Mouse (Mus musculus): ENCODE measurements around the gene Glud1.
"Not testable (repeated sequence)": the region's sequence is repeated elsewhere in the genome, so short reads cannot be mapped to it uniquely, and the experiment has no call there.

The Glud1 gene

DNA sequence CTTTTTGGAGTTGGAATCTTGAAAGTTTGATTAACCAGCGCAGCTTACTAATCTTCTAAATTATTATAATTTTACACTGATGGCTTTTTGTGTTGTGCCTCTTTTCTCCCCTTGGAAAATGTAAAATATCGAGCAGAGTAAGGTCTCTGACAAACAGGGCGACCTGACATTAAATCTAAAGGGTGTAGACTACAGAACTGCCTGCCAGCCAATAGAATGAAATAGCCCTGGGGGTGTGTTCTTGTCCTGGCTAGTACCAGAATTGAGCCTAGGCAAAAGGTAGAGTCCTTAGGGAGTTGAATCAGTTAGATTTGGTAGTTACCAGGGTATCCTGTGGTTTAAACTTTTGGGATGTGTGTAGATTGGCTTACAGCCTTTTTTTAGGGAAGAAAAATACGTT is 1.2 kb downstream of the Glud1 start:
- DNase-seq (ENCODE audit: low spot score in 2 of 2) = no peak

DNA sequence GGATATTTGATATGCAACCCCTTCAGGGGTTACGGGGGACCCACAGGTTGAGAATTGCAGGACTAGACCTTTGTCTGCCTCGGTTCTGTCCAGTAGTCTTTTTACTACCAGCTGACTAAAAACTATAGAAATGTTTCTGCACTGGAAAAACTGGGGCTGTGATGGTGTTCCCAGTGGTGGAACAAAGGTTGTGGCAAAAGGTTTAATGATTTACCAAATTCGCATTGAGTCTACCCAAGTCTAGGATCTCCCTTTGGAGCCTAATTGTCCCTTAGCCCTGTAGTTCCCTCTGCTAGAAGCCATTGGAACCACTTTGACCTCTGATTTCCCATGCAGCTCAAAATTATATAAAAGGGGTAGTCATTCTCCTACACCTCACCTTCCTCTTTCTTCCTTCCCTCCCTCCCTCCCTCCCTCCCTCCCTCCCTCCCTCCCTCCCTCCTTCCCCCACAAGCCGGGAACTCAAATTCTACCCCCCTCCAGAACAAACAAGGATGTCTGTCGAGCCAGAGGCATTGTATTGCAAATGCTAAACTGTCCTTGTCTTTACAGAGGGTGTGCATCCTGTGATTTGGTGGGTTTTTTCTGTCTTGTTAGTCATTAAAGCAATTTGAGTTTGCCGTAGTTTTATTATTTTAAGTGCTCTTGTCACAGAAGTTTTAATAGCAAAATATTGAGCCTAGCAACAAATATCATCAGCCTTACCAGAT is 2.0 kb downstream of the Glud1 start:
- no peak for DNase-seq (ENCODE audit: low spot score in 2 of 2)

DNA sequence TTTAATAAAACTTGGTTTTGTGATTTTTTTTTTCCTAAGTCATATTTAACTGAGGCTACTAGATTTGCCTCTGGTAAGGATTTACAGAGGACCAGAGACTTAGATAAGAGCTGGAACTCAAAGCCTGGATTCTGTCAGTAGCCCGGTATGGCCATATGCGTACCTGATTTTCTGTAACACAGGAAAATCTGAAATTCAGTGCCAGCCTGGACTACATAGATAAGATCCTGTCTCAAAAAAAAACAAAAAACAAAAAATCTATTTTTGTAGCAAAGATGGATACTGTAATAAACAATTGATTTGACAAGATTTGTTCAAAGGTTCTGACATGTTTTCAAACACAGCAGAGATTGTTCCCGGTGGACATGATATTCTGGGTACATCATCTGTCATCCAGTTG is 3.1 kb downstream of the Glud1 start:
- no peak for DNase-seq (ENCODE audit: low spot score in 2 of 2)

DNA sequence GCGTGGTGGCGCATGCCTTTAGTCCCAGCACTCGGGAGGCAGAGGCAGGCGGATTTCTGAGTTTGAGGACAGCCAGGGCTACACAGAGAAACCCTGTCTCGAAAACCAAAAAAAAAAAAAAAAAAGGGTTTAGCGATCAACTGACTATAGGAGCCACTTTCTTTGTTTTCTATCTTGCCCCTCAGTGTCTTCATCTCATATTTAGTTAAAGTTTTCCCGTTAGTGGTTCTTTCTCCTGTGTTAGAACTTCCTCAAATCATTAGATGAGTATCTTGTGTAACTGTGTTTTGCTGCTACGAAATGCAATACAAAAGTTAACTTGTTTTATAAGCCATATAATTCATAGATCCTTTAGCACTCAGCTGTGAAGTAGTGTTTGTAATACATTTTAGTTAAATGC is 3.9 kb downstream of the Glud1 start:
- DNase-seq (ENCODE audit: low spot score in 2 of 2) = not testable (repeated sequence)

DNA sequence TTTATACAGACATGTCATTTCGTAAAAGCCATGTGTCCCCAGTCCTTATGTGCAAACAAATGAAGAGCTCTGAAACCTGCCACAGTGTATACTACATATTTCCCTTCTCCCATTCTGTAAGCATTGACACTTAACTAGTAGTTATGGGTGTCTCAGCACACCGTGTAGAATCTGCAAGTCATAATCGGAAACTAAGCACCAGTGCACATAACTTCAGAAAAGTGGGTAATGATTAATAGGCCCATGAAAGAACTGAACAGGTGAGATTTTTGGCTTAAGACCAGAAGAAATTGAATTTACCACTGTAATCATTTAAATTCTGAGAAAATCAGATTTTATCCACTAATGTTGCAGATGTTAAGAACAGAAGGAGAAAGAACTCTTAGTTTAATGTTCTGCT is 4.3 kb downstream of the Glud1 start:
- DNase-seq (ENCODE audit: low spot score in 2 of 2) = no peak

DNA sequence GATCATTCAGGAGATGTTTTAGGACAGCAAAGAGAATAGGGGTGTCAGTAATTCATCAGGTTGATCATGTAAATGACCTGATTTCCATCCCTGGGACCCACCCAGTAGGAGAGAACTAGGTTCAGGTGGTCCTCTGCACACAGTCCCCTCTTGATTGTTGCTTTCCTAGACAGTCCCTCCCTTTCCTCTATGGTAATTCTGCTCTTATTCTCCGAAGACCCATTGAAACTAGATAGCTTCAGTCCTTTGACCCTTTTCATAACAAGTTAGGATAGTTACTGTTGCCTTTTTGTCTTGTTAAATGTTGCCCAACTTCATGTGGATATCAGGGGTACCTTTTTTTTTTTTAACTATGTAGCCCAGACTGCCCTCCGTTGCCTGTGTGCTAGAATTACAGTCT is 5.8 kb downstream of the Glud1 start:
- DNase-seq (ENCODE audit: low spot score in 2 of 2) = no peak

DNA sequence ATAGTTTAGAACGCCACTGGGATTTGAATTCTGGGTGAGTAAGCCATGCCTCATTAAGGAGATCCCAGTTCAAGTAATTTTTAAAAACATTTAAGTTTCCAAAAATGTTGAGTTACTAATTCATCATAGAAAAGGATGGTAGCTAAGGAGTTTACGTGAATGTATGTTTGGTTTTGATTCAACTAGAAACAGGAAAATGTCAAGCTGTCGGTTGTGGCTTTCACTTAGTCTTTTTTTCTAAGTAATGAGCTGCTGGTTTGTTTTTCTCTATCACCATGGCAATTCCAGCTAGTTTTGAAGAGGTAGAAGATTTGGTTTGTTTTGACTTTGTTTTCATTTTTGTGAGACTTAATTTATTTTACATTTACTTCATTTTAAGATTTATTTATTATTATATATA is 6.9 kb downstream of the Glud1 start:
- DNase-seq (ENCODE audit: low spot score in 2 of 2) = no peak

DNA sequence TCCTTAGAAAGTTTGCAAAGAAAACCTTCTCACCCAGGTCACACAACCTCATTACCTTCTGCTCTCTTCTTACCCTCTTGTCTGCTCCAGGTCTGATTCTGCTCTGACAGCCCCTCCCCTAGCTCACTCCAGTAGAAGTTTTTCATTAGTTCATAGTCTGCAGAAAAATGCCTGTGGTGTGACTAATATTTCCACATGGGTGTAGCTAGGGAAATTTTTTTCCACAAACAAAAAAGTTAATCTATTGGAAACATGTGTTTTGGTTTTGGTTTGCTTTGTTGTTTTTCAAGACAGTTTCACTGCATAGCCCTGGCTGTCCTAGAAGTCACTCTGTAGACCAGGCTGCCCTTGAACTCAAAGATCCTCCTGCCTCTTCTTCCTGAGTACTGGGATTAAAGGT is 7.6 kb downstream of the Glud1 start:
- no peak for DNase-seq (ENCODE audit: low spot score in 2 of 2)

DNA sequence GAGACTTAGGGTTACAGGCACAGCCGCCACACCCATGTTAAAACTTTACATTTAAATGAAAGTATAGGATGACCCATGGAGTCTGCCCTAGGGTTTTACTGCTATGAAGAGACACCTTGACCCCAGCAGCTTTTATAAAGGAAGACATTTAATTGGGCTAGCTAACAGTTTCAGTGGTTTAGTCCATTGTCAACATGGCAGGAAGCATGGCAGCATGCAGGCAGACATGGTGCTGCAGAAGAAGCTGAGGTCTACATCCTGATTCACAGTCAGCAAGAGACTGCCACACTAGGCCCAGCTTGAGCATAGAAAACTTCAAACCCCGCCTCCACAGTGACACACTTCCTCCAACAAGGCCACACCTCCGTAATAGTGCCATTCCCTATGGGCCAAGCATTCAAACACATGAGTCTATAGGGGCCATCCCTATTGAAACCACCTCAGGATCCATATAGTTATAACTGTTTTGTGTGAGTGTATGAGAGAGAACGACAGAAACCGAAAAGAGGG is 13.1 kb downstream of the Glud1 start:
- no peak for DNase-seq (ENCODE audit: low spot score in 2 of 2)

DNA sequence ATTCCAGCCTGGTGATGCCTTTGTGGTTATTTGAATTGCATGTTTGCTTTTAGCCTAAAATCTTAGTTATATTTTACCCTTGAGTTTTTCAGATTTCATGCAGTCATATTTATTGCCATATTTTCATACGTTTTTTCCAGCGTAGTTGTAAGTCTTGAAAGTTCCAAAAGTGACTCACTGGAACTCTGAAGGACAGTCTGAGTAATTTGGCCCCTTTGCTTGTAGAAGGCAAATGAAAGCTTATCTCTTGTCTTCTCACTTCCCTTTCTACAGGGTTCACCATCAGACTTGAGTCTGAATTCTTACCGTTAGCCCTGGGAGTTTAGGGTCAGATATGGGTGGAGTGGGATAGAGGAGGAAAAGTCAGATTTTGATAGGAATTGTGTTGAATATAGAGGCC is 16.1 kb downstream of the Glud1 start:
- DNase-seq (ENCODE audit: low spot score in 2 of 2) = no peak

DNA sequence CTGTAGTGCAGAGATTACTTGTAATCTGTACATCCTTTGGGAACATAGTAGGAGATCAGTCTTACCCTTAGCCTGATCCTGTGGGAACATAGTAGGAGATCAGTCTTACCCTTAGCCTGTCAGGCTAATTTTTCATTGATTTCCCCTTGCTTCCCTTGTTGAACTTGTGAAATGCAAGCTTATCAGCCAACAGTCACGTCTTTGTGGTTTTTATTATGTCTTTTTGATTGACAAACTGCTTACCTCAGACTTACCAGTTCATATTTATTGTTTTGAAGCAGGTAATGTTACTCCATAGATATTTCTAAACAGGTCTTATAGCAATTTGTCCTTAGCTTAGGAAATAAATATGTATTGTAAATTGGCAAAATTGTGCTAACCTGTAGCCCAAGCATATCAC is 17.1 kb downstream of the Glud1 start:
- no peak for DNase-seq (ENCODE audit: low spot score in 2 of 2)

DNA sequence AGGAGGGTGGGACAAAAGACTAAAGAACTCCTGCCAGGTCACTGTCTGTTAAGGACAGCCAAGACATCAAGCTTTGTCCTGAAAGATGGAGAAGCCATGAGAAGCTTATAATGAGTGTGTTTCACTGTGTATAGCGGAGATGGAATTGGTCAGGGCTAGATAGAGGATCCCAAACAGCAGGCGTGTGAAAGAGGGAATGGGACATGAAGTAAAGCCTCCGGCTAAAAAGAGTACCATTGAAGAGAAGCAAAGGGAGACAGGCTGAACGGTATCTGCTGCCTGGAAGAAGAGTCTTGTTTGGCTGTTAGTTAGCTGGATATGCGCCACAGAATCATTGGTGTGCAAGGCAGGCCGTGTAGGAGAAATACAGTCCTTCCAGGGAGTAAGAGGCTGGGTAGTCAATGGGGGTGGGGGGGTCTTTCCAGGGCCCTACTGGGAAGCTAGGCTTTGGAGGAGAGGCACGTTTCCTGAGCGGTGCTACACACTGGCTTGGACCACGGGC is 20.2 kb downstream of the Glud1 start:
- no peak for DNase-seq (ENCODE audit: low spot score in 2 of 2)

DNA sequence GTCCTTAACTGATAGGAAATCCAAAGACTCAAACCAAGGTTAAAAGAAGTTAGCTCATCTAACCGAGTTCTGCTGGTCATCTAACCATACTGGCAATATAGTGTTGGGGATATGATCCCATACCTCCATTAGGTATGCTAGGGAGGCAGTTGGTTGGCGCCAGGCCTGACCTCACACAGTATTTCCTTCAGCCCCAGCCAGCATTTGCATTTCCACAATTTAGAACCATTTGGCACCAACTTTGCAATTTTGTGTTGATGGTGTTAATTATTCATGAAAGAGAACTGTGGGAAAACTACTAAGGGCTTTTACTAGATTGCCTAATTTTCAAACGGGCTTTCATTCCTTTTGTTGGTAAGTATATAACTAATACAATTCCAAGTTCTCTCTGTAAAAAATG is 21.4 kb downstream of the Glud1 start:
- DNase-seq (ENCODE audit: low spot score in 2 of 2) = no peak

DNA sequence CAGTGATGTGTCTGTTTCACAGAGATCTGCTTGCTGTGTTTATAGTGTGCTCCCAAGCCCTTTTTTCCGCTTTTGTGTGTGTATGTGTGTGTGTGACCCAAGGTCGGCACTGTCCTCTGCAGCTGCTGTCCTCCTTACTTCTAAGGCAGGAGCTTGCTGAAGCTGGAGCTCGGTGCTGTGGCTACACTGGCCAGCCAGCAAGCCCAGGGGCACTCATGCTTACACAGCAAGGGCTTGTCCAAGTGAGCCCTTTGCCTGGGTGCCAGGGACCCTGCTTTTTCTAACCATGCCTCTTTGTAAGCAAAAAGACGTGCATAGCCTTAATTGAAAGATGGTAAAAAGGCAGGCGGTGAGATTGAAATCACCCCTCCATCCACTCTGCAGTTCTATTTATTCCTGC is 21.9 kb downstream of the Glud1 start:
- no peak for DNase-seq (ENCODE audit: low spot score in 2 of 2)

DNA sequence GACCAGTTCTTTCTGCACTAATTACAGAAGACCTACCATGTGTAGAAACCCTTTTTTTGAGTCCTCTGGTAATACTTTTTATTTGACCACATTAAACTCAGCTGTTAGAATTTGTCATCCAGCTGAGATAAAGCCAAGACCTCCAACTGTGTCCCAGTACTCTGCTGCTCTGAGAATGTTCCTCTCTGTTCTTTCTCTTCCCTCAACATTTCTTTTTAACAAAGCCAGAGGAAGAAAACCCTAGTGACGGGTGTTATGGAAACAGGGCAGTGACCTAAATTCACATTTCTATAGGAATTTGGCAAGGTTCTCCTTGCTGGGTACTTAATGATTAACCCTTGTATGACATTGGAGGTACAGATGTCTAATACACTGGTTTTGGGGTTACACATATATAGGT is 28.9 kb downstream of the Glud1 start:
- DNase-seq (ENCODE audit: low spot score in 2 of 2) = no peak

DNA sequence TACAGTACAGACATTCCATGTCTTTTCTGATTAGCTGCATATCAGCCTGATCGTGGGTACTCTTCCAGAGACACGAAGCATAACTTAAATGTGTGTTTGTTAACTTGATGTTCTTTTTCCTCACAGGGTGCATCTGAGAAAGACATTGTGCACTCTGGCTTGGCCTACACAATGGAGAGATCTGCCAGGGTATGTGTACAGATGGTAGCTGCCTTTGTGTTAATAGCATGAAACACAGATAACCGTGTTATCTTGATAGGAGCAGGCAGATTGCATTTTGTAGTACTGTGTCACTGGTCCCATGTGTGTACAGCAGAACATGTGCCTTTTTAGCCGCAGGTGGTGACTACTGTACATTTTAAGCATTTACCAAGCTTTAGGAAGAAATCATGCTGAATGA is 31.5 kb downstream of the Glud1 start:
- no peak for DNase-seq (ENCODE audit: low spot score in 2 of 2)

DNA sequence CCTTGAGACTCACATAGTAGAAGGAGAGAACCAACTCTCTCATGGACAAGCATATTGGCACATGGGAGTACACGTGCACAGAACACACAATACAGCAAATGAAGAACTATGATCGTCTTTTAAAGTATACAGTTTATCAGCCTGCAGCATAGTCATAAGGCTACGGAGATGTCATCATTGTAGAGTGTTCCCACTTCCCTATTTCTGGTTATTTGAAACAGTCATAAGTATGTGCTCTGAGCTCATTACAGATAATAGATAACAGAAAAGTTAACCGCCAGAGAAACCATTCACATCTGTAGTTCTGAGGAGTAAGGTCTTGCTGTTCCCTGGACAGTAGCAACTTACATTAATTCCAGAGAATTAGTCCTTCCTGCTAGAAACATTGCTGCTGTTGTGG is 32.6 kb downstream of the Glud1 start:
- no peak for DNase-seq (ENCODE audit: low spot score in 2 of 2)

DNA sequence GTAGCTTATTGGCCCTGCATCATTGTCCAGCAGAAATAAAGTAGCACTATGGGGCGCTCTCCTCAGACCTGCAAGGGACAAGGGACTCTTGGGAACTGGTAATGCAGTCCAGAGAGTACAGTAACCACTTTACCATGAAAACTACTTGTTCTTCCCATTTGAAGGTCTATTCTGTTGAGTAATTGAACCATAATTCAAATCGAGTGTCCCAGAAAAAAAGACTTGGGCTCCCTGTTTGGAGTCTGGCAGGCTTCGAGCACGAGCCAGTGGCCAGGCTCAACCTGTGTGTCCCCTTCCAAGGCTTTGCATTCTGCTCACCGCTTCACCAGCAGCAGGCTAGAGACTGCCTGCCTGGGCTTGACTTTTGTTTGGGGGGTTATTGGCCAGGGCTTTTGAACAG is 33.8 kb downstream of the Glud1 start:
- no peak for DNase-seq (ENCODE audit: low spot score in 2 of 2)

DNA sequence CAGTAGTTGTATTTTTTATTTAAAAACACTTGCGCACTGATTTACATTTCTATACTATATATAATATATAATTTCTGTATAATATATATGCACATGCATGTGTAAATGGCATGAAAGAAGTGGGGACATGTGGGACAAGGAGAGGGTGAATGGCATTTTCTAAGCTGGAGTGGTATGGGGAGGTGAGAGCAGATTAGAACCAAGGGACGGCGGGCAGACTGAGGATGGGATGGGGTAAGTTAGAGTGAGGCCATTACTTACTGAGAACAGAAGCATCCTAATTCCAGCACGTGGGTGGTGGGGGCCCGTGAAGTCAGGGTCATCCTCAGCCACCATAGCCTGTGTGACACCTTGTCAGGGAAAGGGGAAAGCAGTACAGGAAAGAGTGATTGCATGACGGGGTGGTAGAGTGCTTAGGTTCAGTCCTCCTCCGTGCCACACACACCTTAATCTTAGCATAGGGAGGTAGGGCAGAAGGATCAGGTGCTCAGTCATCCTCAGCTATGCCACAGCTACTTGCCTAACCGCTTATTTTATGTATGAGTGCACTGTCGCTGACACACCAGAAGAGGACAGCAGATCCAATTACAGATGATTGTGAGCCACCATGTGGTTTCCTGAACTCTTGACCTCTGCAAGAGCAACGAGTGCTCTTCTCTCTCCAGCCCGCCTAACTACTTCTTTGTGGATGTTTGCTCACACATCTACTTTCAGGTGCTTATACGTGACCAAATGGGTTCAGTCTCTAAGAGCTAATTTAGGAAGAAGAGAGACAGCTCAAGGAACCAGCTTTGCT is 35.4 kb downstream of the Glud1 start:
- no peak for DNase-seq (ENCODE audit: low spot score in 2 of 2)

DNA sequence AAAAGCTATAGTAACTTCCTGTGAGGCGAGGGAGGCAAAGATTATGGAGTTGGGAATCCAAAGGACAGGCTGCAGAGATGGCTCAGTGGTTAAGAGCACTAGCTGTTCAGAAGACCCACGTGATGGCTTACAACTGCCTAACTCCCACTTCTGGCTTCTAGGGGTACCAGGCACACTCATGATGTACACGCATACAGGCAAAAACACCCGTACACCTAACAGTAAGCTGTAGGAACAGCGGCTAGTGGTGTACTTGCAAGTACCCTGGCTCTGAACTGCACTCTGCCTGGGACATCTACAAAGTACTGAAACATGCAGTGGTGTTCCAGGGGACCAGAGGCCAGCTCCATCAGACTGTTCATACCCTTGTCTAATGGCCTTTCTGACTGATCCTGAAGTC is 36.6 kb downstream of the Glud1 start:
- DNase-seq (ENCODE audit: low spot score in 2 of 2) = no peak

DNA sequence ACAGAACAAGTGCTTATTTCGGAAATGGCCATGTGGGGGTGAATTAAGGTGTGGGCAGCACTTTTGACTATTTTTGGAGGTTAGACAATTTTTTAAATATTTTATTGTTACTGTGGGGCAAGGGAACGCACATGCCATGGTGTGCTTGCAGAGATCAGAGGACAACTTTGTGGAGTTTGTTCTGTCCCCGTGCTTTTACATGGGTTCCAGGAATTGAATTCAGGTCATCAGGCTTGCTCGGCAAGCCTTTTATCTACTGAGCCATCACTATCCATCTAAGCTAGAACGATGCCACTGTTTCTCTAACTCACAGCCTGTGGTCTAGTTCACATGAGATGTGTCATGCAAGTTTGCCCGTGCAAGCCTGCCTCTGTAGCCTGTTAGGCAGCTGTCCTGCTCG is 37.8 kb downstream of the Glud1 start:
- no peak for DNase-seq (ENCODE audit: low spot score in 2 of 2)

DNA sequence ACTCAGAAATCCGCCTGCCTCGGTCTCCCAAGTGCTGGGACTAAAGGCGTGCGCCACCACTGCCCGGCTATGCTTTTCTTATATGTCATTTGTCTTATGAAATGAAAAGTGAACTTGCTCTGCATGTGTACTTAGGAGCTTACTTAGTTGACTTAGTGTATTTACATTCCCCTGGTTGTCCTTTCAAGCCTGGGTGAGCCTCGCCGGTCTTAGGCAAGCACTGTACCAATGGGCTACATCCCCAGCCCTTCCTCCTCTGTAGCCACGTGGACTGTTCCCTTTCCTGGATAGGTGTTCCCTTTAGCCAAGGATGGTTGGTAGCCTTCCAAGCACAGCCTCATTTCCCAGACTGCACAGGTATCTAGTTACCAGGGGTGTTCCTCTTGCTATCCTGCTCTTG is 38.5 kb downstream of the Glud1 start:
- DNase-seq (ENCODE audit: low spot score in 2 of 2) = no peak

DNA sequence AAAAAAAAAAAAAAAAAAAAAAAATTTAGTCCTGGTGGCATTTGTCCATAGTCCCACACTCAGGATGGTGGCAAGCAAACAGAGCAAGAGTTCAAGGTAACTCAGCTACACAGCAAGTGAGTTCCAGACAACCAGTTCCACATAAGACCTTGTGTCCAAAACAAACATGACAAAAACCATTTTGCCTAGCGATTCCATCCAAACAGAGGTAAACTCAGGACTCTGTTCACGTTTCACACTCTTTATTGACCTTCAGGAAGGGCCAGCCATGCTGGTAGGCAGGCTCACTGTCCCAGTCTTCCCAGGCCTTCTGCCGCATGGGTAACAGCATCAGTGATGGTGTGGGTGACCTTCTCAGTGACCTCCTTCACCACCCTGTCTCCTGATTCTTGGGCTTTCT is 41.1 kb downstream of the Glud1 start:
- no peak for DNase-seq (ENCODE audit: low spot score in 2 of 2)

Data from cerebellum, postnatal 4 days (tissue).